Mouse (Mus musculus) MEL (cell line): ENCODE data around the gene Grin2d. TPM values are rescaled to one million over a fixed set of nuclear protein-coding genes. Genes with fewer than 3 reads are reported as not detected.

ENCODE experiments used
- DNase-seq: peaks from one replicate; pipeline ENCODE4 v3.0.0; 2011; ENCODE audit warnings: low read depth, low spot score
- H3K27ac ChIP-seq: 2 replicates; pipeline ENCODE4 v1.5.1; 2012; ENCODE audit warnings: low read depth, mild to moderate bottlenecking, control low read depth, low read length, moderate library complexity; ENCODE audit not compliant: control insufficient read depth
- H3K27me3 ChIP-seq, 2 experiments: fragments of 150-350 bp in 1 of 2; sonication (generic) in 1 of 2; 2 replicates each; pipeline ENCODE4 v1.6.1; 2012; ENCODE audit warnings: low read length in 2 of 2, mild to moderate bottlenecking in 2 of 2, improper control_type of control experiment in 1 of 2, moderate library complexity in 1 of 2; ENCODE audit not compliant: insufficient read depth in 2 of 2, control insufficient read depth in 1 of 2
- H3K36me3 ChIP-seq, 2 experiments: 2 replicates each; pipeline ENCODE4 v1.6.1; 2012 to 2014; ENCODE audit warnings: low read length in 2 of 2, improper control_type of control experiment in 1 of 2, inconsistent platforms in 1 of 2, mild to moderate bottlenecking in 1 of 2; ENCODE audit not compliant: insufficient read depth in 2 of 2, control insufficient read depth in 1 of 2
- H3K4me1 ChIP-seq, 2 experiments: fragments of 150-350 bp in 1 of 2; sonication (generic) in 1 of 2; 2 replicates each; pipeline ENCODE4 v1.6.1; 2012; ENCODE audit warnings: low read length in 2 of 2, improper control_type of control experiment in 1 of 2, mild to moderate bottlenecking in 1 of 2; ENCODE audit not compliant: insufficient read depth in 2 of 2, control insufficient read depth in 1 of 2
- H3K4me3 ChIP-seq, 2 experiments: fragments of 150-350 bp in 1 of 2; sonication (generic) in 1 of 2; 2 replicates each; pipeline ENCODE4 v1.5.1; 2012; ENCODE audit warnings: low read depth in 2 of 2, low read length in 2 of 2, mild to moderate bottlenecking in 2 of 2, moderate library complexity in 2 of 2, control low read depth in 1 of 2, improper control_type of control experiment in 1 of 2; ENCODE audit not compliant: control insufficient read depth in 1 of 2, insufficient read depth in 1 of 2
- H3K79me2 ChIP-seq: 2 replicates; pipeline ENCODE4 v1.6.1; 2012; ENCODE audit warnings: mild to moderate bottlenecking, low read length, moderate library complexity; ENCODE audit not compliant: control insufficient read depth, poor library complexity, insufficient read depth
- H3K9ac ChIP-seq: 2 replicates; pipeline ENCODE4 v1.6.1; 2012; ENCODE audit warnings: low read depth, mild to moderate bottlenecking, control low read depth, low read length, moderate library complexity; ENCODE audit not compliant: control insufficient read depth, poor library complexity, severe bottlenecking
- H3K9me3 ChIP-seq: fragments of 150-350 bp; sonication (generic); replicated peaks from 2 replicates; pipeline ENCODE4 v1.6.1; 2012; ENCODE audit warnings: mild to moderate bottlenecking, low read length, improper control_type of control experiment, moderate library complexity; ENCODE audit not compliant: insufficient read depth
- BHLHE40 ChIP-seq: IDR thresholded peaks from 2 replicates; pipeline ENCODE4 v1.6.1; 2012; ENCODE audit warnings: low read depth, mild to moderate bottlenecking, inconsistent platforms, low read length, improper control_type of control experiment, borderline replicate concordance
- CHD2 ChIP-seq: IDR thresholded peaks from 2 replicates; pipeline ENCODE4 v1.6.1; 2011; ENCODE audit warnings: low read length, improper control_type of control experiment
- ELF1 ChIP-seq: IDR thresholded peaks from 2 replicates; pipeline ENCODE4 v1.6.1; 2014; ENCODE audit warnings: low read depth, mild to moderate bottlenecking, inconsistent platforms, low read length, improper control_type of control experiment, moderate library complexity
- EP300 ChIP-seq, 2 experiments: IDR thresholded peaks; 2 replicates each; pipeline ENCODE4 v1.6.1; 2011; ENCODE audit warnings: improper control_type of control experiment in 2 of 2, low read length in 2 of 2, low read depth in 1 of 2, mild to moderate bottlenecking in 1 of 2
- MAFK ChIP-seq: IDR thresholded peaks from 2 replicates; pipeline ENCODE4 v1.6.1; 2011; ENCODE audit warnings: low read depth, mild to moderate bottlenecking, low read length, improper control_type of control experiment, borderline replicate concordance
- MAX ChIP-seq: IDR thresholded peaks from 2 replicates; pipeline ENCODE4 v1.6.1; 2011; ENCODE audit warnings: low read length, improper control_type of control experiment
- MAZ ChIP-seq: IDR thresholded peaks from 2 replicates; pipeline ENCODE4 v1.6.1; 2012; ENCODE audit warnings: low read depth, mild to moderate bottlenecking, inconsistent platforms, low read length, improper control_type of control experiment
- MEF2A ChIP-seq: IDR thresholded peaks from 2 replicates; pipeline ENCODE4 v1.6.1; 2014; ENCODE audit warnings: low read depth, mild to moderate bottlenecking, inconsistent platforms, low read length, improper control_type of control experiment; ENCODE audit not compliant: poor library complexity, insufficient replicate concordance, severe bottlenecking; ENCODE audit errors: extremely low read depth
- MXI1 ChIP-seq: IDR thresholded peaks from 2 replicates; pipeline ENCODE4 v1.6.1; 2011; ENCODE audit warnings: mild to moderate bottlenecking, low read depth, low read length, improper control_type of control experiment
- MYB ChIP-seq: IDR thresholded peaks from 2 replicates; pipeline ENCODE4 v1.6.1; 2011; ENCODE audit warnings: mild to moderate bottlenecking, low read depth, low read length, improper control_type of control experiment
- MYC ChIP-seq: IDR thresholded peaks from 2 replicates; pipeline ENCODE4 v1.6.1; 2011; ENCODE audit warnings: low read depth, mild to moderate bottlenecking, low read length, improper control_type of control experiment, moderate library complexity
- NELFE ChIP-seq: IDR thresholded peaks from 2 replicates; pipeline ENCODE4 v1.6.1; 2011; ENCODE audit warnings: low read depth, low read length, improper control_type of control experiment
- NRF1 ChIP-seq: IDR thresholded peaks from 2 replicates; pipeline ENCODE4 v1.6.1; 2014; ENCODE audit warnings: low read depth, mild to moderate bottlenecking, inconsistent platforms, low read length, improper control_type of control experiment, moderate library complexity; ENCODE audit not compliant: poor library complexity, insufficient read depth, severe bottlenecking
- POLR2AphosphoS2 ChIP-seq: IDR thresholded peaks from 2 replicates; pipeline ENCODE4 v1.6.1; 2011; ENCODE audit warnings: low read length, improper control_type of control experiment
- POLR2AphosphoS5 ChIP-seq: IDR thresholded peaks from 2 replicates; pipeline ENCODE4 v1.6.1; 2012; ENCODE audit warnings: low read depth, borderline replicate concordance, mild to moderate bottlenecking, inconsistent platforms, low read length, moderate library complexity, mixed read lengths
- TAL1 ChIP-seq: IDR thresholded peaks from 2 replicates; pipeline ENCODE4 v1.6.1; 2012; ENCODE audit warnings: mild to moderate bottlenecking, inconsistent platforms, low read length, moderate library complexity, mixed read lengths
- TBP ChIP-seq: IDR thresholded peaks from 2 replicates; pipeline ENCODE4 v1.8.0; 2011; ENCODE audit warnings: low read depth, low read length, improper control_type of control experiment
- TCF12 ChIP-seq: IDR thresholded peaks from 2 replicates; pipeline ENCODE4 v1.6.1; 2014; ENCODE audit warnings: low read depth, mild to moderate bottlenecking, inconsistent platforms, low read length, improper control_type of control experiment, moderate library complexity
- USF1 ChIP-seq: IDR thresholded peaks from 2 replicates; pipeline ENCODE4 v1.6.1; 2014; ENCODE audit warnings: low read depth, mild to moderate bottlenecking, inconsistent platforms, low read length, improper control_type of control experiment, moderate library complexity
- ZC3H11A ChIP-seq: IDR thresholded peaks from 2 replicates; pipeline ENCODE4 v1.6.1; 2012; ENCODE audit warnings: low read depth, mild to moderate bottlenecking, inconsistent platforms, low read length, improper control_type of control experiment
- ZKSCAN1 ChIP-seq: IDR thresholded peaks from 2 replicates; pipeline ENCODE4 v1.6.1; 2012; ENCODE audit warnings: low read depth, mild to moderate bottlenecking, inconsistent platforms, low read length, improper control_type of control experiment, moderate library complexity
- polyA plus RNA-seq, 2 experiments: library from polyadenylated mRNA; stranded (reverse) in 1 of 2; unstranded in 1 of 2; fragments of >175 nt in 1 of 2; fragments of >200 nt in 1 of 2; gene quantifications; 2 replicates each; pipeline versions ENCODE4 v1.2.1 to v1.2.4; 2012; ENCODE audit warnings: low replicate concordance in 2 of 2, low read depth in 1 of 2; ENCODE audit not compliant: insufficient read length in 2 of 2, insufficient read depth in 1 of 2, missing spikeins in 1 of 2
- total RNA-seq: library from RNA; depleted of rRNA; stranded (reverse); fragments of 300-350 nt; gene quantifications from 2 replicates; pipeline ENCODE4 v1.2.3, GENCODE M21; 2012

Grin2d gene
- total and polyA plus RNA-seq, 3 experiments, result 0.19 to 0.57 TPM; not detected in 1

GRCm38 (mm10) chr7:45909145-45909544, 31.0 kb upstream of the Grin2d start:
- Histone ChIP-seq H3K36me3 (0 out of 4 replicates have a peak, but pooled peaks cover 0 to 2% of the 10 kb centered on the region in 2 experiments), H3K27me3 (no peaks in the 10 kb centered on the region), H3K79me2 (no peaks in the 10 kb centered on the region), H3K9me3 (no peaks in the 10 kb centered on the region), H3K4me1 (no peaks in the 10 kb centered on the region), H3K9ac (no peak overlapping the region), H3K4me3 (no peak overlapping the region), H3K27ac (no peak overlapping the region)
- TF ChIP-seq MYC (no peak), MAX (no peak), ZC3H11A (no peak), EP300 (IDR thresholded peaks at IDR 0.05; ENCODE audit: low read depth in 1 of 2, low read length in 2 of 2) (no peak), MYB (no peak), ELF1 (no peak), NRF1 (no peak), MAFK (no peak), MAZ (no peak), TBP (no peak), CHD2 (no peak), NELFE (no peak), ZKSCAN1 (no peak), TAL1 (no peak), TCF12 (no peak), POLR2AphosphoS2 (no peak), BHLHE40 (no peak), POLR2AphosphoS5 (no peak), MXI1 (no peak), MEF2A (no peak)
- DNase-seq, result no peak

- no peaks in the 10 kb centered on the region for H3K27me3 ChIP-seq
- no peak for DNase-seq
- H3K36me3 ChIP-seq, result 0 out of 4 replicates have a peak, but pooled peaks cover 0 to 2% of the 10 kb centered on the region in 2 experiments
- H3K4me1 ChIP-seq, result no peaks in the 10 kb centered on the region
- H3K79me2 ChIP-seq, result no peaks in the 10 kb centered on the region
- H3K9ac ChIP-seq, result no peak overlapping the region
- no peak overlapping the region for H3K27ac ChIP-seq
- no peaks in the 10 kb centered on the region for H3K9me3 ChIP-seq
- no peak for TF ChIP-seq MAFK
- peak; percentile 48; the same call in 1 of the 2 replicates for TF ChIP-seq USF1
- TF ChIP-seq NELFE, result no peak
- TF ChIP-seq, all 39 proteins: peak for 1
- no peak overlapping the region for H3K4me3 ChIP-seq
These were observed 30.2 kb upstream of the Grin2d start for GRCm38 (mm10) chr7:45908384-45908783.
